Mouse (Mus musculus): ENCODE measurements around the gene Prr5. TPM values are rescaled to one million over a fixed set of nuclear protein-coding genes. Genes with fewer than 3 reads are reported as not detected.
A peak's percentile ranks its signal among the peaks of the same experiment; 100 is the strongest.
"Not testable (repeated sequence)": the region's sequence is repeated elsewhere in the genome, so short reads cannot be mapped to it uniquely, and the experiment has no call there.

Gene Prr5
- total RNA-seq, 2 experiments from 2014 or later = 3.1 to 3.4 TPM

DNA sequence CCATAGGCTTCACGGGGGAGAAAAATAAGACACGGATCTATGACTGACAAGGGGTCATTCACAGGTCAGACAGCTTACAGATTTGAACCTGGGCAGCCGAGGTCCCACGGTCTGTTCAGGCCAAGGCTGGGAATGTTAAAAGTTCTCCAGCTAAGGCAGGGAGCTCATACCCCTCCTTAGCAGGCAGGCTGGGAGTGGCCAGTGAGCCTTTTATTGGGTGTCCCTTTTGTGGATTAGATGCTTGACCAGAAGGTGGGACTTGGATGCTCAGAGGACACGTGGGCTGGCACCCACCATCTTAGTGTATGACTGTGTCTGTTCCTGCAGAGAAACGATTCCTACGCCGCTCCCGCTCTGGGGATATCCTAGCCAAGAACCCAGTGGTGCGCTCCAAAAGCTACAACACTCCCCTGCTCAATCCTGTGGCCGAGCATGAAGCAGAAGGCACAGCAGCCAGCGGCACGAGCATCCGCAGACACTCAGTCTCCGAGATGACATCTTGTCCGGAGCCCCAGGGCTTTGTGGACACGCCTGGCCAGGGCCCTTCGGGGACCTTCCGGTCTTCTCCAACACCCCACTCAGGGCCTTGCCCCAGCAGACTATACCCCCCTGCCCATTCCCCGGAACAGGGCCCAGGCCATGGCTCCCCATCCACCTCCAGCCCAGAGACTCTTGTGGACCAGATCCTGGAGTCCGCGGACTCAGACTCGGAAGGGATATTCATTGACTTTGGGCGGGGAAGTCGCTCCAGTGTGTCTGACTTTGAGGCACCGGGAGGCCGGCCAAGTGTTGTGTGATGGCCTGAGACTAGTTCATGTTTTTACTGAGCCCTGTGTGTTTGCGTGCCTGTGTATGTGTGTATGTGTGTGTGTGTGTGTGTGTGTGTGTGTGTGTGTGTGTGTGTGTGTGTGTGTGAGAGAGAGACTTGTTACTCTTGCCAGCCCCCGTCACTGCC lies 33.2 kb downstream of the Prr5 start:
- intact Hi-C loops (cut with DNase I) = no loop called here
- peak; percentile 46 for DNase-seq (ENCODE audit: low spot score)

DNA sequence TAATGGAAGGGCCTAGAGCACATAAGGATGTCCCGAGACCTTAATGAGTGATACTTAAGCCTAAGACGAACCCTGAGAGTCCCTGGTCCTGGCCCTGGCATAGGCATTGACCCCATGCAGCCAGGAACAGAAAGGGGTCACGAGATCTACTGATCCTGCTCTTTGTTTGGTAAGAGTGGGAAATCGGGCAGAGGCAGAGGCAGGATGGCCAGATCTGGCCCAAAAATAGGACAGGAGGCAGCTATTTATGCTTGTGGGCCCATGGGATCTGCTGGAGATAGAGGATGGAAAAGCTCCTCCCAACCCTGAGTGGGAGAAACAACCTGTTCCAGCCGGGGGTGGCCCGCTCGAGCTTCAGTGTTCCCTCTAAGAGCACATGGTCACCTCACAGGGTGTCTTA lies 34.6 kb downstream of the Prr5 start:
- DNase-seq (ENCODE audit: low spot score) = no peak
- intact Hi-C loops (cut with DNase I) = no loop called here

DNA sequence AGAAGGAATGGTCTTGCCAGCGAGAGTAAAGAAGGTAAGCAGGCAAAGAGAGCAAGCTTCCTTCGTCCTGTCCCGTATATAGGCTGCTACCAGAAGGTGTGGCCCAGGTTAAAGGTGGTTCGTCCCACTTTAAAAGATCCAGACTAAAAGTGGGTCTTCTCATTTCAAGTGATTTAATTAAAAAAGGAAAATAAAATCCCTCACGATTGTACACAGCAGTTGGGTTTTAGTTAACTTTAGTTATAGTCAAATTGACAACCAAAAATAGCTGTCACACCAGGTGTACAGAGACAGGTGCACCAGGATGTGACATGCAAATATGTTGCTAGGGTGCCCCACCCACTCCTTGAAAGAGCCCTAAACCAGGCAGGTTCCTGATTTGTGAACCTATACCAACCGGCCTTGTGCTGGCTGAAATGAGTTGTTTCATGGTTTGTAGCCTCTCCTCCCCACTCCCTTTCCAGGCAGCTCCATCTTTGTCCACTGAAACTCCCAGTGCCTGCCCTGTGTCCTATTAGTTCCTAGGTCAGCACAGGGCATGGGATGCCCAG lies 36.0 kb downstream of the Prr5 start:
- intact Hi-C loops (cut with DNase I) = no loop called here
- DNase-seq (ENCODE audit: low spot score) = no peak

DNA sequence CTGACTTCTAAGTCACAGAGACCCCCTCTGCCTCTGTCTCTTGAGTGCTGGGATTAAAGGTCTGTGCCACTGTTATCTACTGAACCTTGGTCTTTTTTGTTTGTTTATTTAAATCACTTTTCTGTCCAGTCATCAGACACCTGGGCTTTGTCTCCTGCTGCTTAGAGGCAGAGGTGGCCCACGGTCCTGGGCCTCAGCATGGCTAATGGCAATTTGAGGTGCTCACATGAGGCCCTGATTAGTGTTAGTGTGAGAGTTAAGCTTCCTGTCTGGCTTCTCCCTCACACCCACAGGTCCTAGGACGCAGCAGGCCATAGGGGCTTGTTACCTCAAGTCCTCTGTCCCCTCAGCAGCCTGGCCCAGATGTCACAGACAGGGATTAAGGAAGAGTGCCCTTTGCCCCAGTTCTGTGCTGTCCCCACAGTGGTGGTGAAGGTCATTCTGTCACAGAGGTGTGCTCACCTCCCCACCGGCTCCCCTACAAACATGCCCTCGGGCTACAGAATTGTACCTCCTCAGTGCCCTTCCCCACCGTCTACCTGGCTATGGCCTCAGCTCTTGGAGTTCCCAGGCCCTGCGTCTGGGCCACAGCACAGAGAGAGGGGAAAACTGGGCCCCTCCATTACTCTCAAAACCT lies 37.7 kb downstream of the Prr5 start:
- intact Hi-C loops (cut with DNase I) = no loop called here
- no peak for DNase-seq (ENCODE audit: low spot score)

DNA sequence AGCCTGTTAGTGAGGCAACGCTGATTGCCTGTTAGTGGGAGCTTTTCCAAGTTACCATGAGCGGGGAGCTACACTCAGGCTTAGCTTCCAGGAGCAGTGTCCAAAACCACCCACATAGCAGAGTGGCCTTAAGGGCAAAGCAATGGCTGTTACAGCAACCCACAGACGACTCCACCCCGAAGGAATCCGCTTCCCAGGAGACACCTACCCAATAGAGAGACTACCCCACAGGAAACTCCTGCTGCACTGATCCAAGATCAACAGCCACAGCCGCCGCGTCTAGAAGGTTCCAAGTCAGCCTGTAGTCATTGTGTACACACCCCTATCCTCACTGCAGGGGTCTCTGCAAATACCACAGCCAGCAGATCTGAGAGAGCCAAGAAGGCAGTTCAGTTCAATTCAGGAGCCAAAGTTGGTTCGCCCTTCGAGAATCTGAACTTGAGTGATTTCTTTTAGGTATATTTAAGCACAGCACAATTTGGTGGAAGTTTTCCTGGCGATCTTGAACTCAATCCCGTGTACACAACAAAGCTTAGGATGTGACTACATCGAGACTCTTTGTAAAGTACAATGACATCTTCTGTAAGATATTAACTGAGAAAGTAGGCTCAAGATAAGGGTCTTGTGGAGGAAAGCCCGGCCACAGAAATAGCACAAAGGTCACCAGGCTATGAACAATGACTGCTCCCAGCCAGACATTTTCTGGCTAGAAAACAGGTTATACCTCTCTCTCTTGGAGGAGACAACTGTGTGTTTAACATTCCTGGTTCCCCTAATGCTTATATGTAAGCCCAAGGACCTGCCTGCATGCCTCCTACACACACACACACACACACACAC lies 43.4 kb downstream of the Prr5 start:
- intact Hi-C loops (cut with DNase I) = no loop called here
- DNase-seq (ENCODE audit: low spot score) = peak; percentile 37

DNA sequence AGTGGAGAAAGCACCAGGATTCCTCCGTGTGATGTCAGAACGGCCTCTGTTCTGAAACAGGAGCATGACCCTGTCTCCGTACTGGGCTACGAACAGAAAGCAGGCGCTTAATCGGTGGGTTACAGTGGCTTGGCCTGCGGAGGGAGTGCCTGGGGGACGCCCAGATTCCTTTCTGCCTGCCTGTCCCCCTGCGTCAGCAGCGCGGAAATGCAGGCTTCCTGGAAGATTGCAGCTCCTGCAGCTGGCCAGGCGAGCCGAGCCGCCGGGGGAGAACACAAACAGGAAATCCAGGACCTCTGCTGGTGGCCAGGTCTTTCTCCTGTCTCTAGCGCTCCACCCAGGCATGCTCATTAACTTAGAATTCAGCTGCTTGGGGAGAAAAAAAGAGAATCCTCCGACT lies 45.3 kb downstream of the Prr5 start:
- intact Hi-C loops (cut with DNase I) = no loop called here
- peak; percentile 89 for DNase-seq (ENCODE audit: low spot score)

DNA sequence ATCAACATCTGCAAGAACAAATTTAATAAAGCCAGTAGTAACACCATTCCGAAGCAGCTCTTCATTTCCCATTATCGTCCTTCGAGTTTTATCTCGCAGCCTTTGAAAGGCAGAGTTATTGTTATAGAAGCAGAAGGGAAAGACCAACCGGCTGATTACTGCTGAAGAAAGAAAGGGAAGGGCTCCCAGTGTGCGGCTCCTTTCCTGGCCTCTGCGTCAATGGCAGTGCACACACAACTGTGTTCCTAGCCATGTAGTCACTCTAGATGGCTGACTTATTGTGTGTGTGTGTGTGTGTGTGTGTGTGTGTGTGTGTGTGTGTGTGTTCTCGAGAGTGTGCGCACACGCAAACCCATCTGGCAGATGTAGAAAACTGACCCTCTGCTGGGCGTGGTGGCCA lies 45.7 kb downstream of the Prr5 start:
- DNase-seq (ENCODE audit: low spot score) = no peak
- intact Hi-C loops (cut with DNase I) = no loop called here

DNA sequence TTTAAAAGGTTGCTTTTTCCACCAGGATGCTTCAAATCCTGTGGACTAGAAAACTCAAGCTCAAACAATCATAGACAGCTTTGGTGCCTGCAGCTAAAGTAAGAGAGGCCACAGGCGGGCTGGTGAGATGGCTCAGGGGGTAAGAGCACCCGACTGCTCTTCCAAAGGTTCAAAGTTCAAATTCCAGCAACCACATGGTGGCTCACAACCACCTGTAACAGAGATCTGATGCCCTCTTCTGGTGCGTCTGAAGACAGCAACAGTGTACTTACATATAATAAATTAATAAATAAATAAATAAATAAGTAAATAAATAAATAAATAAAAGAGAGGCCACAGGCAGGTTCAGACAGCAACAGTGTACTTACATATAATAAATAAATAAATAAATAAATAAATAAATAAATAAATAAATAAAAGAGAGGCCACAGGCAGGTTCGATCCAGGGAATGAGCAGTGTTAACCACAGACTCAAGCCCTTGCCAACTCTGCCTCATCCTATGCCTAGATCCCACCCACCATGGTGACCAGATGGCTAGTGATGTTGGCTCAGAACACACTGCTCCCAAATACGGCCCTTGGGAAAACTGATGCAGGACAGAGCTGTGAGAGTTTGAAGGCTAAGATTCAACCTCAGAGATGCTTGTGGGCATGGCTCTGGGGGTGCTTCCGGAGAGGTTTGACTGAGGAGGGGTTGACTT lies 48.3 kb downstream of the Prr5 start:
- intact Hi-C loops (cut with DNase I) = not testable (repeated sequence)

DNA sequence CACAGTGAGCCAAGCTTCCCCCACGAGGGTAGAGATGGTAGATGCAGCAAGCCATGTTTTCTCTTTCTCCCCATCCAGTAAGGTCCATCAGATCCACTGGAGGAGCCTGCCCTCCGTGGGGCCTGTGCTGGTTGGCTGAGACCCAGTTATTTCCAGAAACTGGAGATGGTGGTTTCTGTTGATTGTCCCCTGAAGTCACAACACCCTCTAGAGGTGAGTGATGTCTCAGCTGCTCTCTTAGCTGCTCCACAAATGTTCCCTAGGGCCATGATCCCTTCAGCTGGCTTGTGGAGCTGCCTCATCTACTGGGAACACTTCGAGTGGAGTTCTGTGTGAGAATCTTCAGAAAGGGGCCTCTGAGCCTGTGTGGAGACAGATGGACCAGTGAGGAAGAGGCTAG lies 49.4 kb downstream of the Prr5 start:
- intact Hi-C loops (cut with DNase I) = no loop called here

More for the DNA sequence above, 48.3 kb downstream of the Prr5 start:
- DNase-seq (ENCODE audit: low spot score) = not testable (repeated sequence)

DNA sequence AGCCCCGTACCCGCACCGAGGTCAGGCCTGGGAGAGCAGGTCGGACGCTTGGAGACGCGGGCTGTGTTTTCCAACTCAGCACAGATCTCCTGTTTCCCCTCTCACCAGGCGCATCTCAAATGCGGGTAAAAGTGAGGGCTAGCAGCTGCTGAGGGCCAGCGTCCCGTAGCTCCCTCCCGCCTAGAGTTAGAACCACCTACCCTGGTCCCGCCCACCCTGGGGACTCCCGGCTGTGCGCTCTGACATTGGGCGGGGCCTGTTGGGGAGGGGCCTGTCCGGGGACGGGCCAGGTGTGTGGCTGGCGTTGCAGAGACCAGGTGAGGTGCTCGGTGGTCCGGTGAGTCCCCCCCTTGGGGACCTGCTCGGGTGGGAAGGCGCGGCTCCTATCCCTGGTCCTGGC lies 50.4 kb downstream of the Prr5 start, which contains the start of gene Arhgap8:
Gene Arhgap8 (plus strand): TSS at position 262 of the 400 bp plus-strand sequence.
- intact Hi-C loops (cut with DNase I) = no loop called here
- DNase-seq (ENCODE audit: low spot score) = peak; percentile 28

More for the DNA sequence above, 49.4 kb downstream of the Prr5 start:
- DNase-seq (ENCODE audit: low spot score) = no peak

DNA sequence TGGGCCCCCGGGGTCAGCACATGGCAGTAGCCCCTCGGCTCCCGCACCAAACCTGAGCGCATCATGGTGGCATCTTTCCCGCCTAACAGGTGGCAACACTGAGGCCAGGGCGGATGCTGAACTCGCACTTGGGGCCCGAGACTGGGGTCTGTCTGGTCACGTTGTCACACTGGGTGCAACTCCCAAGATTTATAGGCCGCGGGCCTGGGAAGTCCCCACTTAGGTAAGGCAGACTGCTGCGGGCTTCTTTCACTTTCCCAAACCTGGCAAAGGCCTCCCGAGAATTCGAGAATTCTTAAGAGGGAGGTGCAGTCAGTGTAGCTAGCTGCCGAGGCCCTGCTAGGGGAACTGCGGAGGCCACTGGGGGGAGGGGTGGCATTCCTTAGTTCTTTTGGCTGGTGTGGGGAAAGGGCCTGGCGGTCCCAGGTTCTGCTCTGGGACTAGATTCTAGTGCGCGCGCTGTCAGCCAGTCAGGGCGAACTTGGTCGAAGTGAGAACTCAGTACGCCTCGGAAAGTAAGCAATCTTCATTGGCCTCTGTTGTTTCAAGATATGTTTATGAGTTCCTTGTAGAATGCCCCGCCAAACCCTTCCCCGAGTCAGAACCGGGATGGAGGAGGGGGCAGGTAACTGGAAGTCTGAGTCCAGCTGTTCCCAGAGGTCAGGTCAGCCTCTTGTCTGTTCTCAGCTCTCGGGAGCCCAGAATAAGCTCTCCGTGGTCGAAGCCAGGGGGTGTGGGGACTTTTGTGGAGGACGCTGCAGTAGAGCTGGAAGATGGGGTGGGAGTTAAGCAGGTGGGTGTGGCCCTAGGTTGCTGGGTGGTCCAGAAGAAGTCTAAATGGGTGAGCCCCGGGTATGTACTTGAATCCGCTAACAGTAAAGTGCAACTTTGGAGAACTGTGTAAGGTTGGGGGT lies 51.1 kb downstream of the Prr5 start:
- intact Hi-C loops (cut with DNase I) = no loop called here
- DNase-seq (ENCODE audit: low spot score) = no peak

DNA sequence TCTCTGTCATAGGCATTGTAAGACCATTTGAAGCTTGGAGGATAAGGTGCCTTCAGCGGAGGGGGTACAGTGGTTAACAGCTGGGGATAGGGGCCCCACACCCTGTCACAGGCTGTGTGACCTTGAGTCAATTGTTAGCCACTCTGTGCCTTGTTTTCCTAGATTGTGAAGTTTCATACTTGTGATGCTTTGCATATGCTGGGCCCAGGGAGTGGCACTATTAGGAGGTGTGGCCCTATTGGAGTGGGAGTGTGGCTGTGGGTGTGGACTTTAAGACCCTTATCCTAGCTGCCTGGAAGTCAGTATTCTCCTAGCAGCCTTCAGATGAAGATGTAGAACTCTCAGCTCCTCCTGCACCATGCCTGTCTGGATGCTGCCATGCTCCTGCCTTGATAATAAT lies 54.2 kb downstream of the Prr5 start:
- DNase-seq (ENCODE audit: low spot score); intact Hi-C loops (cut with DNase I): not testable (repeated sequence)

DNA sequence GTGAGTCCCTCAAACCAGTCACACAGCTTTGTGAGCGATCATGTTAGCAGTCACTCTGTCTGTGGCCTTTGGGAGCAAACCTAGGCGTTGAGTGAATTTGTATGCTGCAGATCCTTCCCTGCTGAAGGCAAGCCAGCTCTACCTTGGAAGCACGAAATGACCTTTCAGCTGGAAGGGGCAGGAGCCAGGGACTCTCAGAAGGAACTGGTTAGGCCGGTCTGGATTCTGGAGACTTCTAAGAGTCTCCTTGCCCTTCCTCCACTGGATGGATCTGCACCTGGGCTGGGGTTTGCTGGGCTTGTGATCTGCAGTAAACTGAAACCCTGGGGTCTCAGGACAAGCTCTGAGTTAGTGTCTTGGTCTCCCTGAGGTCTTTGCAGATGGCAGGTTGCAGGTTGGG lies 54.8 kb downstream of the Prr5 start:
- intact Hi-C loops (cut with DNase I) = no loop called here
- DNase-seq (ENCODE audit: low spot score) = no peak

DNA sequence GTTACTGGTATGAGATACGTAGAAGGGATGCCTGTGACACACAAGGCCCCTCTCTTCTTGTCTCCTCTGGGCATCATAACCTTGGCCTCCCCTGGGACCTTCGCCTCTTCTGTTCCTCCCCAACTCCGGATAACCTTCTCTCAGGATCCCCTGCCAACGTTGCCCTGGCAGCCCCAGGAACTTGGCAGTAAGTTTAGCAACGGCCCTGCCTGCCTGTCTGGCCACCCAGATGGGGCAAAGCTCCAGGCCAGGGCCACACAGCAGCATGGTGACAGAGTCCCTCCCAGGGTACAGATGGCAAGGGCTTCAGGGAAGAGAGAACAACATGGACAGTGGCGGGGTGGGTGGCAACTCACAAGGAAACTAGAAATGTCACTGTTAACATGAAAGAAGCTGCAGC lies 60.3 kb downstream of the Prr5 start:
- no peak for DNase-seq (ENCODE audit: low spot score)
- intact Hi-C loops (cut with DNase I) = no loop called here

DNA sequence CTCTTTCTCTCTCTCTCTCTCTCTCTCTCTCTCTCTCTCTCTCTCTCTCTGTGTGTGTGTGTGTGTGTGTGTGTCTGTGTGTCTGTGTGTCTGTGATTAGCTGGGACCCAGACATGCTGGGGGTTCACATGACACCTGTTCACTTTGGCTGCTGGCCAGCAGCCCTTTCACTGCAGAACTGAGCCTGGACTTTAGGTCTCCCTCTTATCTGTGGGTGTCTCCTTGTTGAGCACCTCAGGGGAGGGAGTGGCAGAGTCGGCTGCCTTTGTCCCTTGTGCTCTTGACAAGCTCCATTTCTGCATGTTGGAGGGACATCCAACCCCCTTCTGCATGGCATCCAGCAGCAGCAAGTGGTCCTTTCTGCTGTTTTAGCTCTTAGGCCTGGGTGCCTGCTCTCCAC lies 61.5 kb downstream of the Prr5 start:
- intact Hi-C loops (cut with DNase I) = no loop called here
- no peak for DNase-seq (ENCODE audit: low spot score)

DNA sequence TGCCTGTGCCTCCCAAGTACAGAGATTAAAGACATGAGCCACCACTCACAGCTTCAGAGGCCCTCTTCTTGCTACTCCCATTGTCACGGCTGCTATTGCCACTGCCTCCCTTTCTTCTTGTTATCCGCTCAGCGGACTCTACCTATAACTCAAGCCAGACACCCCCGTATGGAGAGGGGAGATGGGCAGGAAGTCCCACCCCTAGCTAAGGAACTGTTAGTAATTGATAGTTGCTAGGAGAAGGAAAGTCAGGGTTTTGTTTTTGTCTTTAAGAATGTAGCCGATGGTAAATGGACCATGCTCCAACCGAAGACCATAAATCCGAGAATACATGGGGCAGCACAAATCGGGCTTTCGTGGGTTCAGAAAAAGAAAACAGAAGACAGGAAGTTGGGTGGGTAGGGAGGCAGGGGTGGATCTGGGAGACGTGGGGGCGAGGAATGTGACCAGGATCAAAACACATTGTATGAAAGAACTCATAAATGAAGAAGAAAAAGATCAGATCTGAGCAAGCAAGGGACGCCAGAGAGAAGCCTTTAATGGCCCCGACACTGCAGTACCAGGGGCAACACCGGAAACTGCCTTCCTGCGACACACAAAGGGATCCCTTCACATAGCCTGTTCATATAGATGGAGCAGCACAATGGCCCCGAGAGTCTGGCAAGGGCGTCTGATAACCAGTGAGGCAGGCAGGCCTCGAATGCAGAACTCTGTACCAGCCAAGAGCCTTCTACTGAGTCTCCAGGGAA lies 62.4 kb downstream of the Prr5 start:
- DNase-seq (ENCODE audit: low spot score) = no peak

DNA sequence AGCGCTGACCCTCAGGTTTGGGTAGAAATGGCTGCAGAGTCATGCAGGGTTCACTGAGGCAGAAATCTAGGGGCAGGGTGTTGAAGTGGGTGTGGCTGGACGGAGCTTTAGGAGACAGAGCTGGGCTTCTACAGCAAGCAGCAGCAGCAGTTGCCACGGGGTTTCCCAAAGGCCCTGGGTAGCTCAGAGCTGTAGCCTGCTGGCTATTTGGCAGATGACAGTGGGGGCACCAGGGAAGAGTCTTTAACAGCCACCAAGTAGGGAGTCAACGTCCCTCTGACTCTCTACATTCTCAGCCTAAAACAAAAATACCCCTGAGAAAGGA lies 63.0 kb downstream of the Prr5 start:
- DNase-seq (ENCODE audit: low spot score) = no peak
- intact Hi-C loops (cut with DNase I) = no loop called here

More for the DNA sequence above, 62.4 kb downstream of the Prr5 start:
- intact Hi-C loops (cut with DNase I) = no loop called here

Data from heart, postnatal 25 days (tissue).